Mouse (Mus musculus): ENCODE measurements at regions not wholly inside any gene's neighbourhood (a gene's known extent, or its start where the extent isn't known, plus 50 kb on each side); places are given as distances from the start of the nearest gene placed in this dataset.

DNA sequence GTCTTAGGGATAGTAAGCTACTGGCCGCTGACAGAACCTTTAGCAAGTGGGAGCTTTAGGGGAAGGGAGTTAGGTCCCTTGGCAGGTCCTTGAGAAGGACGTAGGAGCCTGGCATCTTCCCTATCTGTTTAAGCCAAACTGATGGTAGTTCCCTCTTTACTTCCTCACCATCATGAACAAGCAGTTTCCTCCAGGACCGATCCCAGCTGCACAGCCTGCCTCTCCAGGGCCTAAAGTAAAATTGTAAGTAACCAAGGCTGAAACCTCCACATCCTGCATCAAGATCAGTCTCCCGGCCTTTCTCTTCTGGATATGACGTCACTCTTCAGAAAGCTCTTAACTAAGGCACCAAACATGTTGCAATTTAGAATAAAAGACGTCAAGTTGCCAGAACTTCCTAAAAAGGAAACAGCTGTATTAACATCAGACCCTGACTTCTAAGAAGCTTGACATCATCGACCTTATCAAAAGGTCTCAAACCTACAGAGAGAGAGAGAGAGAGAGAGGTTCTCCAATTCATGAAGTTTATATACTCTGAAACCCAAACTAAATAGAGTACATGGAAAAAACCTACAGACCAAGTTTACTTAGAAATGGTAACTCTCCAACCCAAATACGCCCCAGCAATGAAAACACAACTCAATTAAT is 94.9 kb downstream of the Il20rb start:
- TF ChIP-seq CTCF (IDR thresholded peaks at IDR 0.05; ENCODE audit: extremely low read depth, insufficient read length, insufficient replicate concordance, low read depth, low read length) (no peak), POLR2A (IDR thresholded peaks at IDR 0.05; ENCODE audit: low read depth, low read length) (no peak)
